25 mouse cellular contexts compared by ENCODE assay signal in the genomic region with DNA sequence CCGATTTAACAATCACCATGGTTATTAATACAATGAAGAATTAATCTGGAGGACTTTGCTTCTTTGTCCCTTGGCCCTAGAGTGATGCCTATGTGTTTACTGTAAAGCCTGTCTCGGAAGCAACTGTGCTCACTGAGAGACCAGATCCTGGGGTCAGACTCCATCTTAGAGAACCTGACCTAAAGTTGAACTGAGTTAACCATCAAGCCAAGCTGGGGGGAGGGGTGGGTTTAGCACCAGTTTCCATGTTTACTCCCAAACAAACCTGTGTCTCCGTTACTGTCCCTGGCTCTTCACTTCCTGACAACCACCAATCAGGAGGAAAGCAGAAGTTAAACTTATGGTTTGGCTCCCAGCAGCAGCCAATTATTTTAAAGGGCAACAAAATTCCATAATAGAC. TPM values are rescaled to one million over a fixed set of nuclear protein-coding genes. Genes with fewer than 3 reads are reported as not detected.
"Had no signal": no experiment of that assay in that cellular context is flagged by ENCODE, and none has a peak within 500 bp of the region (broad histone marks: within the 10 kb centered on the region; RNA-seq: fewer than 3 reads in every experiment).

No protein-coding gene starts in this region.

- H3K4me3 ChIP-seq: intestine, embryonic 15.5 days; limb, embryonic 10.5 days; limb, embryonic 13.5 days; liver, embryonic 12.5 days; liver, embryonic 15.5 days; lung, embryonic 15.5 days had no signal

- H3K27ac ChIP-seq: intestine, embryonic 15.5 days; kidney, postnatal 0 days; limb, embryonic 10.5 days; limb, embryonic 13.5 days; liver, embryonic 12.5 days; liver, embryonic 15.5 days; lung, embryonic 15.5 days had no signal

- H3K4me1 ChIP-seq: intestine, embryonic 15.5 days; limb, embryonic 10.5 days; limb, embryonic 13.5 days; liver, embryonic 12.5 days; liver, embryonic 15.5 days; lung, embryonic 15.5 days had no signal

- H3K36me3 ChIP-seq: intestine, embryonic 15.5 days; limb, embryonic 10.5 days; limb, embryonic 13.5 days; liver, embryonic 12.5 days; liver, embryonic 15.5 days; lung, embryonic 15.5 days had no signal

- DNase-seq: liver; lung, adult 18-20 months; lung, postnatal 10 days; lung, postnatal 36 days; midbrain, embryonic 14.5 days; thymus, adult 18-20 months; thymus, postnatal 36 days had no signal

- H3K27me3 ChIP-seq: intestine, embryonic 15.5 days; limb, embryonic 13.5 days; liver, embryonic 12.5 days; liver, embryonic 15.5 days; lung, embryonic 15.5 days had no signal

RNA-seq across cellular contexts. Expression of gene C9, which starts 38.4 kb away (rescaled TPM):
- total RNA-seq: layer of hippocampus, adult 18-20 months; layer of hippocampus, postnatal 14 days; left cerebral cortex, postnatal 25 days; megakaryocyte-erythroid progenitor cell, adult 5-6 weeks; midbrain, postnatal 0 days had no signal
- polyA plus RNA-seq: limb, embryonic 10.5 days; limb, embryonic 13.5 days; lung, embryonic 15.5 days; midbrain, embryonic 11.5 days; midbrain, embryonic 14.5 days; midbrain, postnatal 0 days; neural tube, embryonic 11.5 days; neural tube, embryonic 14.5 days; small intestine, adult 2 months; spleen, adult 2 months; testis, adult 2 months had no signal
